Mouse (Mus musculus) layer of hippocampus, postnatal 36 days (tissue): ENCODE data around the gene Bag2. TPM values are rescaled to one million over a fixed set of nuclear protein-coding genes. Genes with fewer than 3 reads are reported as not detected.

Source experiments
- total RNA-seq, 2 experiments: library from RNA; stranded (reverse); gene quantifications; 2 replicates each; pipeline ENCODE4 v1.2.3; 2021

The Bag2 gene
- total RNA-seq, 2 experiments from 2014 or later, result 10.3 to 11.3 TPM

Other genes starting within 250 kb of the Bag2 start
- gene Prim2, start 88.0 kb downstream of the Bag2 start, total RNA-seq, result 1 to 10 TPM; 4.7 to 5.2 TPM
- 10 to 100 TPM; 26.4 to 32.3 TPM for gene Rab23, start 37.9 kb downstream of the Bag2 start, total RNA-seq
- 10 to 100 TPM; 53.8 to 55.3 TPM for gene Zfp451, start 56.8 kb upstream of the Bag2 start, total RNA-seq
- 10 to 100 TPM; 69.8 to 71.8 TPM for gene Bend6, start 150.0 kb upstream of the Bag2 start, total RNA-seq
- 100 to 1,000 TPM; 200 to 227 TPM for gene Dst, start 150.4 kb upstream of the Bag2 start, total RNA-seq